Mouse (Mus musculus) cerebellum, adult 11-12 months (tissue): ENCODE results near the gene 1810010D01Rik.
A peak's percentile ranks its signal among the peaks of the same experiment; 100 is the strongest.

ENCODE experiments used
- DNase-seq: peaks from one replicate; pipeline ENCODE4 v3.0.0; 2022

Gene 1810010D01Rik

DNA sequence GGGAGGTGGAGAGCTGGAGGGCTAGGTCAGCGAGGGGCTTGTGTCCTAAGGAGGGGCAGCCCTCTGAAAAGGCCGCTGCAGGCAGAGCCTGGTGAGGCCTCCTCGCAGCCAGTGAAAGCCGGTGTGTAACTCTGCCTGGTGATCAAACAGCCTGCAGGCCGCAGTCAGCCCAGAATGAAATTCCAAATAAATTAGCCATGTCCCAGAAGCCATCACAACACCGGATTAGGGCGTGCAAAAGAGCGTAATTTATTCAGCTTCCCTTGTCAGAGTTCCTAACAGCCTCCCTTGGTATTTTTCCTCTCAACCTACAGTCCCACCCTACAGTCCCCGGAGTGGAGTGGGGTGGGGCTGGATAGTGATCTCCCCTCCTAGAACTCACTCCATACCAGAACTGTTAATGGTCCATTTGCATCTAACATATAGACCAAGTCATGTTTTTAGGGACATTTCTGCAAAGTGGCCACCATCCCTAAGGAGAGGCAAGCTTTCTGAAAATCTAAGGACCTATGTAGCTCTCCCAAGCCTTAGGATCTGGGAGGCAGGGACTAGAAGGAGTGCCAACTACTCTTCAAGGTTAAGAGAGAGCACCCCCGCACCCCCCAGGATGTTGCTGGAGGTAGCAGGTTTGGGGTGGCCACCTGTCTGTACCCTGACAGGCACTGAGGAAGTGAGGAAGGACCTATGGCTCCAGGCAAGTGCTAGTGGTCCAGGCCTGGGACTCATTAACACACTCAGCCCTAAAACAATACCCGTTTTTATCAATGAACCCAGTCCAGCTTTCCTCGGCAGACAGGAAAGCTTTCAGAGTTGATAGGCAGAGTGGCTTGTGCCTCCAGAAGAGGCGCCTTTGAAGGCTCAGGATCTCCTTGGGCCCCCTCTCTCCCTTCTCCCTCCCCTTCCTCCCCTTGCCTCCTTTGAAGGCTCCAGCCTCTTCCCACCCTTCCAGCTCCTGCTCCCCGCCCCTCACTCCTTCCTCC, 4.1 kb upstream of the 1810010D01Rik start:
- no peak for DNase-seq

DNA sequence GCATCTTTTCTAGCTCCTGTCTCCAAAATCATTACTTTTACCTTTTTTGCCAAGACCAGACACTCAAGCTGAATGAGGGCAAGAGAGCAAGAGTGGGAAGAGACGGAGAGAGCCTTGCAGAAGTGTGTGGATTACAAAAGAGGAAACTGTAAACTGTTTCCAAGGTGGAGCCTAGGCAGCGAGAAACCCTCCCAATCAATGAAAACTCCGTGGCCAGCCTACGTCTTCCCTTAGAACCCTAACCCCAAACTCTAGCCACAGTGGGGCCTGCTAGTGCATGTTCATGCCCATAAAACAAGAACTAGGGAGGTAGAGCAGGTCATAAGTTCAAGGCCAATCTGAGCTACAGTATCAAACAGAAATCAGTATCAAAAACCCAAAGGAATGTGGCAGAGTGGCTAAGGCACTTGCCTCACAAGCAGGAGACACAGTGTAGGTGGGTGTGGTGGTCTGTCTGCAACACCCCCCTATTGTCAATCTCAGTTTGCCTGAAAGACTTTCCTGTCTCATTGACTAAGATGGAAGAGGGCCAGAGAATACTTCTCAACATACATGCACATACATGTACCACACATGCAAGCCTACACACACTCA, 2.7 kb upstream of the 1810010D01Rik start:
- DNase-seq: no peak

DNA sequence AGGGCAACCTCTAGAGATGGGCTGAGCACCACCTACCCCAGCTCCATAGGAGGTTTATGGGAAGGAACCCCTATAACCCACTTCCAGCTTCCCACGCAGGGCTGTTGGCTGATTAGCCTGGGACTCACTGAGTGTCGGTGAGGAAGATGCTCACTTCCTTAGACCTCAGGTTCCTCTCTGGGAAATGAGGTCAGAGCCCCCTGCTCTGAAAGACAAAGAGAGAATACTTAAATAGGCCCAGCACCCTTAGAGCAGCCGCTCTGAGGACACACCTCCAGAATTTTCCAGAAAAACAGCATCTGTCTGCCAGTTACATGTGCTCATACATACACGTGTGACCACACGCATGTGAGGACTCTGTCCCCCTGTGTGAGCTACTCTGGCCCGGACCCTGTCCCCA, 1.1 kb downstream of the 1810010D01Rik start:
- no peak for DNase-seq

DNA sequence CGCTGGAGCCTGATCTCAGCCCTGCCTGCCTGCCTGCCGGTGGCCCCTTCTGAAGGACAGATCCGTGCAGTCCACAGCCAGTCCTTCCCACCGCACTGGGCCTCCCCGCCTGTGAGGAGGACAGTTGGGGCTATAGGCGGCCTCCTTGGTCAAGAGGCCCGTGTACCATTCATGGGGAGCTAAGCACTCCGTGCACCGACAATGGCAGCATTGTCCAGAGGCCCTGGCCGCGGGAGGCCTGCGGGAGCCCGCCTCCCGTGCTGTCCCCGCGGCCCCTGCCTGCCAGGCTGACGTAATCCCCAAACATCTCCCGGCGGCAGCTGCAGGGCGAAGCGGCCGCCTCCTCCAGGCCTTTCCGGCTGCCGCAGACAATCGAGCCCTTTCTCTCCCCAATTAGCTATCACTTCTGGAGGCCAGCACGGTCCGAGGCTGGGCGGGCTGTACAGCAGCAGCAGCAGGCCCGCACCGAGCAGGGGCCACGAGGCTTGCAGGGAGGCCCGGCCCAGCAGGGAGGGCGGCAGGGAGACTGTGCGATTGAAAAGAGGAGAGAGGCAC, 1.8 kb downstream of the 1810010D01Rik start:
- DNase-seq: peak; percentile 65

DNA sequence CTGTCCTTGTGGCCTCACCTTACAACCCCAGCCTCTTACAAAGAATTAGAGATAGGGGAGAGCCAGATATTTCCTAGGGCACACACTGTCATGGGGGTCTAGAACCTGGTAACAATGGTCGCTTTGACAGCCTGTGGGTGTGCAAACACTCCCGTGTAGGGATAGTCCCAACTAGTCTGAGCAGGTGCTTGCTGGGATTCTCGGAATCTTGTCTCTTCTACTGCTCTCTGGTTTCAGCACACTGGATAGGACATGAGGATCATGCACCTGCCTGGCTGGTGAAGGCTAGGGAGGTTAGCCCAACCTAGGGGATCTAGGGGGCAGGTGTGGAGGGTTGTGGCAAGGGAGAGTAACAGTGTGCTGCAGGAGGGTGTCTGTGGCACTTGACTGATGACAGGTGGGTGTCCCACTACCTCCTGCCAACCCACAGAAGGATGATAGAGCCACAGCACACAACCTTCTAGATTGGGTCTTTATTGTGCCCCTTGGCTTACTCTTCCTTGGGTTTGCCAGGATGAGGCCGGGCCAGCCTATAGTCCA, 2.5 kb downstream of the 1810010D01Rik start:
- DNase-seq: no peak

DNA sequence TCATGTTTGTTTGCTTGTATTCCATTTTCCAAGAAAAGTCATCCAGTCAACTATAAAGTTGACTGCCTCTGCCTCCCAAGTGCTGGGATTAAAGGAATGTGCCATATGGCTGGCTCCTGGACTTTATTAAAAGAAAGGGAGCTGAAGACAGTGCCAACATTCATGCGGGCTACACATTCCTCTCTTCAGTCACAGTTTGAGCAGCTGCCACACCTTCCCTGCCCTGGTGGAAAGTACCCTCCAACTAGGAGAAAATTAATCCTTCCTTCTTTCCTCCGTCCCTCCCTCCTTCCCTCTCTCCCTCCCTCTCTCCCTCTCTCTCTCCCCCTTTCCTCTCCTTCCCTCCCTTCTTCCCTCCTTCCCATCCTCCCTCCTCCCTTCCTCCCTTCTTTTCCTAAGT, 8.2 kb downstream of the 1810010D01Rik start:
- no peak for DNase-seq

DNA sequence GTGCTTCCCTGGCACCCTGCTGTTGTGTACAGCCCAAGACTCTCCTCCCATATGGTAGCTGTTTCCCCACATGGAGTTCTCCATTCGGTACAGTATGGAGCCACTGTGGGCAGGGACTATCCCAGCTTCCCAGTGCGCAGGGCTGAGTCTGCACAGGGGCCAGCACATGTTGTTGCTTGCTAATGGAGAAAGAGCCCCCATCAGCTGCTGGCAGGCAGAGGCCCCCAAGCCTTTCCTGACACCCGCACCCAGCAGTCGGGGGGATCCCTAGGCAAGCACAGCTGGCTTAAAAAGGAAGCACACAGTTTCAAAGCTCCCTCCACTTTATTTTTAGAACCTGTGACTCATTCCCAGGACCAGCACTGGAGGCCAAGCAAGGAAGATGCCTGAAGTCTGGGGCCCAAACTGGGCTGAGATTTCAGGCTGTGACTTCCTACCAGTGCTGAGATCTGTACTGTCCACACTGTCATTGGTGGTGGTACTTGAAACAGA, 9.7 kb downstream of the 1810010D01Rik start:
- DNase-seq: no peak

DNA sequence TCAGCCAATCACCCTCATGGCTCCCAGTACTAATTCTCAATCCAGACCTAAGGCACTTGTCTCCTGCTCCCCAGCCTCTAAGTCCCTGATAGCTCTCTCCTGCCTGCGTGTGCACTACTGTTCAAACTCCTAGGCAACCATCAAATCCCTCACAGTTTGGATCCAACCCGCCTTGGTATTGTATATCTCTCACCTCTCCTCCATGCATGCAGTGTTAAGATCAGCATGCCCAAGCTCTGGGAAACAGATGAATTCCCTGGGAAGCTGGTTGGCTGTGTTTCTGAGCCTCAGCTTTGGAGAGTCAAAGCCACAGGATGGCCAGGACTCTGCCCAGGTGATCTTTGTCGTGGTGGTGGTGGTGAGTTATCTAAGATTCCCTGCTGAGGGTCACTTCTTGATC, 10.2 kb downstream of the 1810010D01Rik start:
- DNase-seq: no peak

DNA sequence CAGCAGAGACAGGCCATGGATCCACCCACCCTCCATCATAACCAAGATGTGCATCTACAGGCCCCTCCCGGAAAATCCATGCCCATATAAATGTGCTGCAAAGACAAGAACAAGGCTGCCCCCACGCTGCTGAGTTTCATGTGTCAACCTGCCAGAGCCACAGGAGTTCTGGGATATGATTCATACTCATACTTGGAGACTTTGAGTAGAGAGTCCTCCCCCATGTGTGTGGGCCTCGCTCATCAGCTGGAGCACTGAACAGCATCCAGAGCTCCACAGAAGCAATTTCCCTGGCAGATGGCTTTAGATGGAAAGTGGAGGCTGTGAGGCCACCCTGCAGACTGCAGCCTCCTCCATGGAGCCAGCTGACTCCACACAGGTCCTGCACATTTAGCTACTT, 10.9 kb downstream of the 1810010D01Rik start:
- no peak for DNase-seq

DNA sequence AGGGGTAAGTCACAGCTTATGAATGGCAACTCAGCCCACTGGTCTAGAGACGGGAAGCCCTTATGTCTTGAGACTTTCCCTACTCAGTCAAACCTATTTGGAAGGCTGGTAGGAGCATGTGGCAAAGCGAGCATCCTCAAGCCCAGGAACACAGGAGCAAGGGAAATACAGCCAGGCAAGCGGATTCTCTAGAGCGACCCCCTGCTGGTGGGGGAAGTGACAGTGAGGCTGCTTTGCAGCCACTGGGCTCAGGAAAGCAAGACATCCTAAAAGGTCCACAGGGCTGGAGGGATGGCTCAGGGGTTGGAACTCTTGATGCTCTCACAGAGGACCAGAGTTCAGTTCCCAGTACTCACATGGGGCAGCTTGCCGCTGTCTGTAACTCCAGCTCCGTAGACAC, 11.6 kb downstream of the 1810010D01Rik start:
- DNase-seq: no peak

DNA sequence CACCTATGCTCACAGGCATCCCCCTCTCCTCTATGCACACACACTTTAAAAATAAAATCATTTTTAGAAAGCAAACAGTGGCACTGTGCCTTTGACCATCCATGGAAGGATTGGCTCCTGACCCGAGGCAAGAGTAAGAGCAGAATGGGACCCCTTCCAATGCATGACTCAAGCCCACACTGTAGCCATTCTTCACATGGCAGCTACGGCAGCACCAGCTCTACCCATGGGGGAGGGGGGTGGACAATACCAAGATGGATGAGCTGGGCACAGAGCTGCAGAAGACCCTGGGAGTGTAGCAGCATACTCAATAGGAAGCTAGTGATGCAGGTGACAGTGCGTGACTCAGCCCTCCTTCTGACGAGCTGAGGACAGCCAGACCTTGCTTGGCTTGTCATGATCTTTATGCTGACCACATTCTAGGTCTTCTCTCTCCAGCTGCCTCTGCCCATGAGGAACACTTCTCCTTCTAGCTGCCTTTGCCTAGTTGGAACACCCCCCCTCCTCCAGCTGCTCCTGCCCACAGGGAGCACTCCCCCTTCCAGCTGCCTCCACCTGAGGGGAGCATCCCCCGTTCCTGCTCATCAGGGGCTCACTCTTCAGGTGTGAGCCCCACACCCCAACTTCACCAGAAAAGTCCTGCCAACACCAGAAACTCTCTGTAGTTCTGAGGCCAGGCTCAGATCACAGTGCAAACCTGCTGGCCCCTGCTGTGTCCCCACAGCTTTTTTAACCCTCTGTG, 12.6 kb downstream of the 1810010D01Rik start:
- no peak for DNase-seq

DNA sequence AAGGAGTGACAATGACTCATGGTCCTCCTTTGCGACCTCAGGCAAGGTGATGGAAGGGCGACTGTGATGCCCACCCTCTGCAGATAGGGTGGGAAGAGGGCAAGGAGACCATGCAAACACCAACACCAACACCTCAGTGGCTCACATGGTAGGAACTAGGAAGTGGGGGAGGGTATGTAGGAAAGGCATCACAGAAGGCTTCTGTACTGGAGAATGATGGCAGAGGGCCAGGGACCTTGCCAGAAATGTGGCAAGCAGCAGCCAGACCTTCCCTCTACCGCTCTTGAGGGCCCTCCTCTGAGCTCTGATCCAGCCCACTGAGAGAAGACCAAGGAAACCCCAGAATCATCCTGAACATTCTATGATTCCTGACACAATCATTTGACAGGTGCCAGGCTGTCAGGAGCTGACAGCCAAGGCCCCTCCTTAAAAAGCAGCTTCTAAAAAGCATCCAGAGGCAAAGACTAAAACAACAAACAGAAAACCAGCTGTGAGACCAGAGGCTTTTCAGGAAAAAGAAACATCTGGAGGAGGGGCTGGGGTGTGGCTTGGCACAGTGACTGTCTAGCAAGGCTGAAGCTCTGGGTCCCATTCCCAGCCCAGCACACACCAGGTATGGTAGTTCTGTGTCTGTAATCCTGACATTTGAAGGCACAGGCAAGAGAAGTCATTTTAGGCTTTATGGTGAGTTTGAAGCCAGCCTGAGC, 13.3 kb downstream of the 1810010D01Rik start:
- peak; percentile 41 for DNase-seq

DNA sequence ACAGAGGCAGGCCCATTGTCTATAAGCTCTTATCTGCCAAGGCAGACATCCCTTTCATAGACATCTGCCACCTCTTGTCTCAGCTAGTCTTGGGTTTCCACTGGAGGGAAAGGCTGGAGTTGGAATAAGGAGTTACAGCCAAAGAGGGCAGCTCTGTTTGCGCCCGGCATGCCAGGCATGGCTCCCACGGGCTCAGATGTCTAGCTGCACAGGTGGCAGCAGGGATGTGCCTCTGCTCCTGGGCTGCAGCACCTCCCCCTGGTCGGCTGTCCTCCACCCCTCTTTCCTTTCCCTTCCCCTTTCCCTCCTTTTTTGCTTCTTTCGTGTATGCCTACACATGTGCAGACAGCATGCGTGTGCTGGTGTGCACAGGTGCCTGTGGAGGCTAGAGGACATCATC, 15.1 kb downstream of the 1810010D01Rik start:
- DNase-seq: no peak

DNA sequence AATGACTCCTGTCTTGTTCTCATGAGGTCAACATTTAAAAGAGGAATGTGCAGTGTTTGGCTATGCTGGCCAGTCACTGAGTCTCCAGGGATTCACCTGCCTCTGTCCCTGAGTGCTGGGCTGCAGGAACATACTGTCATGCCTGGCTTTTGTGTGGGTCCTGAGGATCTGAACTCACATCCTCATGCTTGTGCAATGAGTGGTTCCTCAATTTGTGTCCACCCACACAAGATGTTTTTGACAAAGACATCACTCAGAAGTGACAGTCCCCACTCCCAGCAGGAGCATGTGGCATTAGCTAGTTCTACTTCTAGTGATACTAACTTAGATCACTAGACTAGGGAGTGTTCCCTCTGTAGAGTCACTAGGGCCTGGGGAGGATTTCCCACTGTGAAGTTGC, 17.4 kb downstream of the 1810010D01Rik start:
- no peak for DNase-seq

DNA sequence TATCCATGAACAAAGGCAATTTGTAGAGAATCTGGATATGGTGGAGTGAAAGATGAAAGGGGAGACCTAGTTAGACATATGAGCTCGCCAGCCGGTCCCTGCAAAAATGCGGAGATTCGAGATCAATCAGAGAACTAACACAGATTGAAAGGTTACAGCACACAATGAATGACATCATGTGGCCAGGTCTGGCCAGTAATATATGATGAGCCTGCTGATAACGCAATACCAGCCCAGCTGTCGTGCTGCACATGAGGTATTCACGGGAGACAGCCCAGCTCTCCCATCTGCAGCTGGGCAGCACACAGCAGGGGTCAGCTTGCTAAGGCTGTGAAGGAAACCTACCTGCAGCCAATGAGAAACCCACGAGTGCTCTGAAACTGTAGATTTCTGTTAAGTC, 18.6 kb downstream of the 1810010D01Rik start:
- DNase-seq: no peak

DNA sequence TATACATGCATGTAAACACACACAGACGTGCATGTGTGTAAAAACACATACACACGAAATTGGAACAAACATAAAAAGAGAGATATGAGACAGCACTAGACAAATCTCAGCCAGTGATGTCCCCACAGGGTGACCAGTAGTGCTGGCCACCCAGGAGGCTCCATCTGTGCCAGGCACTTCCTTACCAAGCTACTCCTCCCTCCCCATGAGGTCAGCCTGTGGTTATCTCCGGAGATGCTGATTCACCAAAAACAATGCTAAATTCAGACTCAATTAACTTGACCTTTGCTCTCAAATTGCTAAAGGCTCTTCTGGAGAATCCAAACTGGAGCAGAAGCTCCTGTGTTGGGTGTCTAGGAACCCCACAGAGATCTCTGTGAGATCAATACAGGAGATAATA, 20.1 kb downstream of the 1810010D01Rik start:
- no peak for DNase-seq

DNA sequence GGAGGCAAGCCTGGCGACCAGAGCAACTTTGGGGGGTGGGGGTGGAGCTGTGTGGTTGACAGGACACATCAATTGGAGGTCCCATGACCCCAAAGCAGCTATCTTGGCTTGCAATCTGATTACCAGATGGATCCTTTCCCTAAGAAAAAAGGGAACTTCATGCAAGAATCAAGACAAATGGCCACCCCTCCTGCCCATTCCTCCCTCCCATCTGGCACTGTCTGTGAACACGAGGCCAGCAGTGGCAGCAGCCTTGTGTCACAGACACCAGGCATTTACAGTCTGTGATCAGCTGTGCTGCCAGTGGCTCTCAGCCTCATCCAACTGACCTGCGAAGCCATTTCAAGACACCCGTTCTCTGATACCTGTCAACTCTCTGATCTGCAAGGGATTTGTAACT, 25.5 kb downstream of the 1810010D01Rik start:
- DNase-seq: no peak

DNA sequence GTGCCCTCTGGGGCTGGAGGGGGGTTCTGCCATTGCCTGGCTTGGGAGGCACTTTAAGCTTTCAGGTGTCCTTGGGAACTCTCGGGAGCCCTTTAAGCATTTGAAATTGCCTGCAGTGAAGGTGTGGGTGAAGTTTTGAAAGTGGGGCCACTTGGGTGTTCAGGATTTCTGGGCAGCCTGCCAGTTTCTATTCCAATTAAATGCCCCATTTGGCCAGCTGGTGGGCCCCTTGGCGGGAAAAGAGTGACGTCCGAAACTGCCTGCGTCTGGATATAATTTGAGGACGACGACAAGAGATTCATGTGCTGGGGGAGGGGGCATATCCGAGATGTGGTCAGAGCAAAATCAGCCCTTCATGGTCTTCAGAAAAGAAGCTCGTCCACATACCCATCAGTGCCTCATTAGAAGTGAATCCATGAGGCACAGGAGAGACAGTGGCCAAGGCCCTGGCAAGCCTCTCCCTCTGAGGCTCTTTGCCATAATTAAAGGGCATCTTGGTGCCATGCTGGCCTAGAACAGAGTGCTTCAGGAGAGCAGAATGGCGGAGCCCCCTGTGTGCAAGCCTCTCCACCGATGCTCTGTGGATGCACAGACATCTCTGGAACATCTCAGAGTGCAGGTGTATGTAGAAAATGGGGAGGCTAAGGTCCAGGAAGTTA, 26.4 kb downstream of the 1810010D01Rik start:
- DNase-seq: no peak

DNA sequence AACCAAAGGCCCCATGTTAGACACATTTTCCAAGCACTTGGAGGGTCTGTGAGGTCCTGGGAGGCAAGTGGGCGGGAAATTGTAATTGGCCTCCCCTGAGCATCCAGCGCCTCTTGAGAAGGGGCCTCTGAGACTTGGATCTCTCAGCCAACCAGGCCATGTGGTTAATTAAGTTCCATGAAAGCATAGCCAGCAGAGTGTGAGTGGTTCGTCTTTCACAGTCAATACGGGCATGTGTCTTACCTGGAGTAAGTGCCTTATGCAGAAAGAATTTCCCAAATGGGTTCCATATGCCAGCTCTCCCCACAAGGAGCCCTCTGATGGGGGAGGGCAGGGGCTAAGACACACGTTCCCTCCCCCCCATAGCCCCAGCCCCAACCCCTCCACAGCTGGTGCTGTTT, 28.2 kb downstream of the 1810010D01Rik start:
- DNase-seq: no peak

DNA sequence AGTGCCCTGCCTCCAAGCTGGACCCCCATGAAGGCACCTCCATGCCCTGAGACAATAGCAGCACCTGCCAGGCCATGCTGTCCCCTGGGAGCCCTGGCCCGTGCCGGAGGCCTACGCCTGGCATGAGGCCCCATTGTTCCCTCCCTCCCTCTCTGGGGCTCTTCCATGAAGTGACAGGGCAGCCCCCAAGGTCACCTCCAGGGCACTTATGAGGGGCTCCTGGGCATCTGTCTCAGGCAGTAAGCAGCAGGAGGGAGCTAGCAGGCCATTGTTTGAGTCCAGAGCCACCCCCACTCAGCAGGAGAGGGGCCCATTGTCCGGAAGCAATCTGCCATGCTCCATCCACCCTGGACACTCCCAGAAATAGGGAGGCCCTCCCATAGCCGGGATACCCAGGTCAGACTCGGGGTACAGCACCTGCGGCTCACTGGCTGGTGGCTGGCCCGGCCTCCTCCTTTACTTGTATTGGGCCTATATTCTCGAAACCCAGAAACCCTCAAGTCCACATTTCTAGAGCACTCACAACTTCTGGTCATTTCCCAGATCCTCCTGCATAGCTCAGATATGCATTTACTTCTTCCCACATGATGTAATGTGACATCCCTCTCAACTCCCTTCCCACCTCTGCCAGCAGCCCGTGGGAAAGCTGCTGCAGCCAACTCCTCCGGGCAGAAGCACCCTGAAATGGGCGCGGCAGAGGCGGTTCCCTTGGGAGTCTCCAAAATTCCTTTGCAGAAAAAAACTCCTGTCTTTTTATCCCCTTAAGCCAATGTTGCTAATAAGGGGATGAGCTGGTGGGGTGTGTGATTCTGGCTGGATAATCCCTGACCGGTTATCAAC, 30.9 kb downstream of the 1810010D01Rik start:
- no peak for DNase-seq

DNA sequence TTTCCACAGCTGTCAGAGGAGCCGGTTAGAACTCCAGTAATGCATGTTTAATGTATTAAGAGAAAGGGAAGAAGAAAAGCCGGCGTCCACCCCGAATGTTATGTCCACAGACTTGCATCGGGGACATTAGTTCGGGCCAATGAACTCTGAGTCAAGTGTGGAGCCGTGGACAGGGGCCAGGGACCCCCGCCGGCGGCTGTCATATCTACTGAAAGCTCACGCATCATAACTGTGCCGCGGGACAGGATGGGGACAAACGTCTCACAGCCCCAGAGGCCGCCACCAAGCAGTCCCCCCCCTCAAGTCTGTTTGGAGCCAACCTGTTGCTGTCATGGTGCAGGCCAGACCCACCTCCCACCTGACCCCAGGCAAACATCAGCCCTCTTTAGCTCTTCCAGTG, 34.4 kb downstream of the 1810010D01Rik start:
- DNase-seq: no peak
